Mouse (Mus musculus) heart, adult 2 months (tissue): ENCODE results near the gene Pole2. TPM values are rescaled to one million over a fixed set of nuclear protein-coding genes. Genes with fewer than 3 reads are reported as not detected.

Source experiments
- DNase-seq, 2 experiments: peaks; one replicate each; pipeline ENCODE4 v3.0.0; 2021
- H3K27ac ChIP-seq: fragments of 200-600 bp; 2 replicates; pipeline ENCODE4 v1.8.1; 2022
- H3K27me3 ChIP-seq: fragments of 200-500 bp; 2 replicates; pipeline ENCODE4 v1.6.1; 2012; ENCODE audit warnings: mild to moderate bottlenecking, low read length, inconsistent platforms, mixed read lengths; ENCODE audit not compliant: control insufficient read depth, insufficient read depth
- H3K36me3 ChIP-seq: fragments of 200-500 bp; 2 replicates; pipeline ENCODE4 v1.6.1; 2012; ENCODE audit warnings: low read length, inconsistent platforms; ENCODE audit not compliant: control insufficient read depth, insufficient read depth
- H3K4me1 ChIP-seq: fragments of 200-500 bp; 2 replicates; pipeline ENCODE4 v1.6.1; 2011; ENCODE audit warnings: low read length; ENCODE audit not compliant: control insufficient read depth, insufficient read depth
- H3K4me3 ChIP-seq: fragments of 200-600 bp; 2 replicates; pipeline ENCODE4 v1.8.1; 2022
- H3K79me2 ChIP-seq: fragments of 200-500 bp; replicated peaks from 2 replicates; pipeline ENCODE4 v1.6.1; 2012; ENCODE audit warnings: mild to moderate bottlenecking, inconsistent platforms, low read length, moderate library complexity, mixed read lengths; ENCODE audit not compliant: control insufficient read depth, insufficient read depth
- H3K9ac ChIP-seq: fragments of 200-500 bp; 2 replicates; pipeline ENCODE4 v1.6.1; 2012; ENCODE audit warnings: low read depth, mild to moderate bottlenecking, control low read depth, inconsistent platforms, low read length, mixed read lengths
- CTCF ChIP-seq: fragments of 200-600 bp; IDR thresholded peaks from 2 replicates; pipeline ENCODE4 v1.8.1; 2022; ENCODE audit warnings: antibody characterized with exemption, mild to moderate bottlenecking, moderate library complexity
- EP300 ChIP-seq: fragments of 200-500 bp; IDR thresholded peaks from 2 replicates; pipeline ENCODE4 v1.6.1; 2011; ENCODE audit warnings: low read depth, low read length, control low read depth; ENCODE audit not compliant: insufficient read depth
- POLR2A ChIP-seq: fragments of 200-500 bp; IDR thresholded peaks from 2 replicates; pipeline ENCODE4 v1.6.1; 2011; ENCODE audit warnings: mild to moderate bottlenecking, low read depth, low read length, control low read depth; ENCODE audit not compliant: insufficient read depth
- WGBS: fragments of 180-500 bp; shearing (Covaris S2); methylation state at CpG from one replicate; pipeline ENCODE4 v1.1.7; 2018; 5-methylcytosine and 5-hydroxymethylcytosine counted together
- intact Hi-C: fragments of 180-260 bp; cut with DNase I; formaldehyde crosslinking; loops from one replicate; pipeline ENCODE4 v1.15.1; 2025
- polyA plus RNA-seq: library from polyadenylated mRNA; depleted of rRNA; stranded (reverse); fragments of >200 nt; gene quantifications from 2 replicates; pipeline ENCODE4 v1.2.3, GENCODE M21; 2012
- total RNA-seq, 2 experiments: library from RNA; stranded (reverse); gene quantifications; 2 replicates each; pipeline ENCODE4 v1.2.3; 2021

The Pole2 gene
- total and polyA plus RNA-seq, 3 experiments: 0.27 to 1.00 (median 0.63) TPM

- 46% methylated on average over 7 of the region's 7 CpGs for WGBS
- no peak for TF ChIP-seq CTCF
- TF ChIP-seq EP300: no peak
- no peak for TF ChIP-seq POLR2A
- H3K9ac ChIP-seq: no peak overlapping the region
- no peak for DNase-seq
- no peaks in the 10 kb centered on the region for H3K27me3 ChIP-seq
- H3K4me3 ChIP-seq: peak overlapping the region; percentile 99
- peaks cover 15% of the 10 kb centered on the region for H3K36me3 ChIP-seq
- H3K4me1 ChIP-seq: peaks cover 7% of the 10 kb centered on the region
- intact Hi-C loops: loop anchor here (2.0 to 5.0 kb wide), 2 partner anchors 27 to 42 kb away; partner anchors contain the start of genes Pole2 and Rps29
- H3K79me2 ChIP-seq: no peaks in the 10 kb centered on the region
- no peak overlapping the region; the same call in 1 of the 2 replicates for H3K27ac ChIP-seq
Observed at GRCm38 (mm10) chr12:69185371-69185770, 42.6 kb downstream of the Pole2 start.

- Histone ChIP-seq H3K79me2 (no peaks in the 10 kb centered on the region), H3K27me3 (no peaks in the 10 kb centered on the region), H3K36me3 (peaks cover 15% of the 10 kb centered on the region), H3K4me1 (peaks cover 7% of the 10 kb centered on the region), H3K9ac (peak overlapping the region; percentile 95), H3K27ac (peak overlapping the region; percentile 96), H3K4me3 (peak overlapping the region; percentile 99)
- TF ChIP-seq POLR2A (no peak), EP300 (no peak), CTCF (no peak)
- peak in 1 of 2 experiments; percentile 83 for DNase-seq
- under 1% methylated on average over 80 of the region's 86 CpGs for WGBS
- intact Hi-C loops: loop anchor here (2.0 to 5.0 kb wide), 2 partner anchors 26 to 43 kb away; partner anchors contain the start of genes Pole2 and Rps29
Observed at GRCm38 (mm10) chr12:69184342-69185295, 43.4 kb downstream of the Pole2 start.

- Histone ChIP-seq H3K27ac (peak within 1 kb of the TSS; percentile 96), H3K36me3 (peaks cover 15% of the 10 kb centered on the region), H3K4me1 (peaks cover 7% of the 10 kb centered on the region), H3K27me3 (no peaks in the 10 kb centered on the region), H3K4me3 (peak within 1 kb of the TSS; percentile 99), H3K79me2 (no peaks in the 10 kb centered on the region), H3K9ac (peak within 1 kb of the TSS; percentile 95)
- WGBS: 1% methylated on average over 84 of the region's 84 CpGs
- 0 out of 2 replicates have a peak, but pooled peaks have one; percentile 12 for TF ChIP-seq EP300
- TF ChIP-seq POLR2A: peak; percentile 87
- TF ChIP-seq CTCF: 0 out of 2 replicates have a peak, but pooled peaks have one; percentile 14
- peak; percentile 99 for DNase-seq
- intact Hi-C loops: loop anchor here (2.0 kb wide), 1 partner anchor 25 kb away; the partner anchor contains the start of gene Rps29
Observed at GRCm38 (mm10) chr12:69183583-69184308, 44.2 kb downstream of the Pole2 start, which contains the start of the genes Rpl36al and Mgat2. Gene Rpl36al (minus strand): TSS chr12:69184083. Gene Mgat2 (plus strand): TSS chr12:69184157.

GRCm38 (mm10) chr12:69181800-69182199 is 46.2 kb downstream of the Pole2 start:
- no peaks in the 10 kb centered on the region for H3K79me2 ChIP-seq
- no peak for TF ChIP-seq CTCF
- TF ChIP-seq POLR2A: no peak
- TF ChIP-seq EP300: no peak
- intact Hi-C loops: no loop called here
- peaks cover 4% of the 10 kb centered on the region for H3K4me1 ChIP-seq
- H3K27ac ChIP-seq: no peak overlapping the region
- 90% methylated on average over 4 of the region's 4 CpGs for WGBS
- no peak for DNase-seq
- H3K9ac ChIP-seq: no peak overlapping the region
- H3K27me3 ChIP-seq: no peaks in the 10 kb centered on the region
- peaks cover 11% of the 10 kb centered on the region for H3K36me3 ChIP-seq
- no peak overlapping the region for H3K4me3 ChIP-seq

- H3K27ac ChIP-seq: no peak overlapping the region
- intact Hi-C loops: no loop called here
- H3K79me2 ChIP-seq: no peaks in the 10 kb centered on the region
- 75% methylated on average over 12 of the region's 12 CpGs for WGBS
- H3K4me1 ChIP-seq: no peaks in the 10 kb centered on the region
- DNase-seq: no peak
- H3K4me3 ChIP-seq: no peak overlapping the region
- no peak for TF ChIP-seq EP300
- TF ChIP-seq CTCF: no peak
- no peak for TF ChIP-seq POLR2A
- H3K27me3 ChIP-seq: no peaks in the 10 kb centered on the region
- H3K36me3 ChIP-seq: peaks cover 2% of the 10 kb centered on the region
- no peak overlapping the region for H3K9ac ChIP-seq
Observed at GRCm38 (mm10) chr12:69179371-69179770, 48.6 kb downstream of the Pole2 start.
